Mouse (Mus musculus) heart, embryonic 15.5 days (tissue): ENCODE data around the gene Sall4. TPM values are rescaled to one million over a fixed set of nuclear protein-coding genes. Genes with fewer than 3 reads are reported as not detected.

Experiments
- ATAC-seq: fragments of 200-750 bp; cut with Nextera tagmentation; replicated peaks from 2 replicates; pipeline ENCODE4 v1.8.0; 2017; ENCODE audit warnings: low read depth, moderate TSS enrichment; ENCODE audit not compliant: insufficient number of reproducible peaks, insufficient read depth, low FRiP score
- H3K27ac ChIP-seq: fragments of 300-500 bp; sonication (generic); 2 replicates; pipeline ENCODE4 v1.5.1; 2015; ENCODE audit warnings: mild to moderate bottlenecking, inconsistent platforms
- H3K27me3 ChIP-seq: fragments of 300-500 bp; sonication (generic); 2 replicates; pipeline ENCODE4 v1.6.1; 2015; ENCODE audit warnings: inconsistent platforms
- H3K36me3 ChIP-seq: fragments of 300-500 bp; sonication (generic); 2 replicates; pipeline ENCODE4 v1.6.1; 2015; ENCODE audit warnings: mild to moderate bottlenecking, inconsistent platforms
- H3K4me1 ChIP-seq: fragments of 300-500 bp; sonication (generic); replicated peaks from 2 replicates; pipeline ENCODE4 v1.6.1; 2015; ENCODE audit warnings: inconsistent platforms
- H3K4me2 ChIP-seq: fragments of 300-500 bp; sonication (generic); 2 replicates; pipeline ENCODE4 v1.6.1; 2015; ENCODE audit warnings: inconsistent platforms, mild to moderate bottlenecking, moderate library complexity
- H3K4me3 ChIP-seq: fragments of 300-500 bp; sonication (generic); 2 replicates; pipeline ENCODE4 v1.5.1; 2015; ENCODE audit warnings: mild to moderate bottlenecking, inconsistent platforms
- H3K9ac ChIP-seq: fragments of 300-500 bp; sonication (generic); 2 replicates; pipeline ENCODE4 v1.6.1; 2015; ENCODE audit warnings: mild to moderate bottlenecking, inconsistent platforms
- H3K9me3 ChIP-seq: fragments of 300-500 bp; sonication (generic); replicated peaks from 2 replicates; pipeline ENCODE4 v1.6.1; 2016; ENCODE audit warnings: inconsistent platforms
- WGBS: fragments of 180-500 bp; shearing (Covaris S2); methylation state at CpG from one replicate; pipeline ENCODE4 v1.1.7; 2015; ENCODE audit warnings: mixed read lengths; 5-methylcytosine and 5-hydroxymethylcytosine counted together
- polyA plus RNA-seq: library from polyadenylated mRNA; unstranded; fragments of >200 nt; fragmentation: Nextera tagmentation; extraction: Ambion mirVana; gene quantifications from 2 replicates; pipeline ENCODE4 v1.2.1, GENCODE M21; 2015

Sall4 gene
- polyA plus RNA-seq, 1 experiment from 2014 or later, result 0.87 TPM

GRCm38 (mm10) chr2:168742649-168743048, 25.1 kb downstream of the Sall4 start:
- Histone ChIP-seq H3K4me1 (peaks cover 14% of the 10 kb centered on the region; the same call in 1 of the 2 replicates), H3K27me3 (0 out of 2 replicates have a peak, but pooled peaks cover 5% of the 10 kb centered on the region), H3K9me3 (no peaks in the 10 kb centered on the region), H3K4me2 (peak overlapping the region; percentile 94), H3K4me3 (peak overlapping the region; percentile 72), H3K27ac (no peak overlapping the region), H3K9ac (no peak overlapping the region), H3K36me3 (no peaks in the 10 kb centered on the region)
- WGBS, result 14% methylated on average over 7 of the region's 7 CpGs
- ATAC-seq, result no peak

- Histone ChIP-seq H3K27ac (peak within 1 kb of the TSS; percentile 72), H3K36me3 (no peaks in the 10 kb centered on the region), H3K9ac (peak within 1 kb of the TSS; percentile 83), H3K9me3 (no peaks in the 10 kb centered on the region), H3K27me3 (0 out of 2 replicates have a peak, but pooled peaks cover 5% of the 10 kb centered on the region), H3K4me1 (peaks cover 14% of the 10 kb centered on the region; the same call in 1 of the 2 replicates), H3K4me2 (peak within 1 kb of the TSS; percentile 94), H3K4me3 (peak within 1 kb of the TSS; percentile 72)
- peak; percentile 74 for ATAC-seq
- WGBS, result 6% methylated on average over 29 of the region's 33 CpGs
Observed at GRCm38 (mm10) chr2:168742059-168742627, 25.6 kb downstream of the Sall4 start, which contains the start of gene Atp9a. Gene Atp9a, minus strand, starts transcription at chr2:168742409.

- peak; percentile 73 for ATAC-seq
- H3K27ac ChIP-seq, result peak overlapping the region; percentile 72
- WGBS, result 2% methylated on average over 37 of the region's 108 CpGs
- peaks cover 14% of the 10 kb centered on the region; the same call in 1 of the 2 replicates for H3K4me1 ChIP-seq
- no peaks in the 10 kb centered on the region for H3K36me3 ChIP-seq
- H3K4me2 ChIP-seq, result peak overlapping the region; percentile 94
- no peaks in the 10 kb centered on the region for H3K9me3 ChIP-seq
- H3K4me3 ChIP-seq, result peak overlapping the region; percentile 72
- H3K9ac ChIP-seq, result peak overlapping the region; percentile 83
- H3K27me3 ChIP-seq, result 0 out of 2 replicates have a peak, but pooled peaks cover 5% of the 10 kb centered on the region
Observed at GRCm38 (mm10) chr2:168741273-168742058, 26.3 kb downstream of the Sall4 start.

- 0 out of 2 replicates have a peak, but pooled peaks cover 5% of the 10 kb centered on the region for H3K27me3 ChIP-seq
- WGBS, result 85% methylated on average over 10 of the region's 10 CpGs
- H3K9ac ChIP-seq, result no peak overlapping the region
- H3K9me3 ChIP-seq, result no peaks in the 10 kb centered on the region
- peaks cover 14% of the 10 kb centered on the region; the same call in 1 of the 2 replicates for H3K4me1 ChIP-seq
- peak overlapping the region; percentile 94; the same call in 1 of the 2 replicates for H3K4me2 ChIP-seq
- H3K27ac ChIP-seq, result no peak overlapping the region
- no peak for ATAC-seq
- H3K4me3 ChIP-seq, result peak overlapping the region; percentile 72
- no peaks in the 10 kb centered on the region for H3K36me3 ChIP-seq
Observed at GRCm38 (mm10) chr2:168740496-168740895, 27.2 kb downstream of the Sall4 start.

GRCm38 (mm10) chr2:168738854-168739253, 28.9 kb downstream of the Sall4 start:
- Histone ChIP-seq H3K36me3 (no peaks in the 10 kb centered on the region), H3K27me3 (0 out of 2 replicates have a peak, but pooled peaks cover 3% of the 10 kb centered on the region), H3K27ac (no peak overlapping the region), H3K4me3 (no peak overlapping the region), H3K9ac (no peak overlapping the region), H3K4me2 (no peak overlapping the region), H3K4me1 (peaks cover 18% of the 10 kb centered on the region), H3K9me3 (no peaks in the 10 kb centered on the region)
- no peak for ATAC-seq
- WGBS, result 93% methylated on average over 1 of the region's 1 CpGs

- Histone ChIP-seq H3K36me3 (no peaks in the 10 kb centered on the region), H3K4me3 (no peak overlapping the region), H3K4me1 (peaks cover 19% of the 10 kb centered on the region), H3K9ac (no peak overlapping the region), H3K4me2 (no peak overlapping the region), H3K27me3 (no peaks in the 10 kb centered on the region), H3K27ac (no peak overlapping the region), H3K9me3 (no peaks in the 10 kb centered on the region)
- 86% methylated on average over 10 of the region's 10 CpGs for WGBS
- ATAC-seq, result no peak
Observed at GRCm38 (mm10) chr2:168737878-168738277, 29.9 kb downstream of the Sall4 start.

GRCm38 (mm10) chr2:168734023-168734422, 33.7 kb downstream of the Sall4 start:
- WGBS, result 40% methylated on average over 11 of the region's 11 CpGs
- H3K27me3 ChIP-seq, result no peaks in the 10 kb centered on the region
- H3K36me3 ChIP-seq, result no peaks in the 10 kb centered on the region
- H3K9me3 ChIP-seq, result no peaks in the 10 kb centered on the region
- H3K4me3 ChIP-seq, result no peak overlapping the region
- H3K27ac ChIP-seq, result no peak overlapping the region
- peaks cover 5% of the 10 kb centered on the region; the same call in 1 of the 2 replicates for H3K4me1 ChIP-seq
- H3K4me2 ChIP-seq, result no peak overlapping the region; the same call in 1 of the 2 replicates
- ATAC-seq, result peak; percentile 25; the same call in 1 of the 2 replicates
- no peak overlapping the region for H3K9ac ChIP-seq

GRCm38 (mm10) chr2:168731258-168731657, 36.5 kb downstream of the Sall4 start:
- peaks cover 15% of the 10 kb centered on the region for H3K4me1 ChIP-seq
- H3K9ac ChIP-seq, result no peak overlapping the region
- H3K4me2 ChIP-seq, result no peak overlapping the region
- WGBS, result 73% methylated on average over 8 of the region's 8 CpGs
- no peaks in the 10 kb centered on the region for H3K27me3 ChIP-seq
- no peaks in the 10 kb centered on the region for H3K9me3 ChIP-seq
- no peak overlapping the region for H3K27ac ChIP-seq
- no peak overlapping the region for H3K4me3 ChIP-seq
- no peak for ATAC-seq
- H3K36me3 ChIP-seq, result no peaks in the 10 kb centered on the region

GRCm38 (mm10) chr2:168729736-168730135, 38.0 kb downstream of the Sall4 start:
- WGBS, result 79% methylated on average over 12 of the region's 12 CpGs
- Histone ChIP-seq H3K4me1 (peaks cover 19% of the 10 kb centered on the region), H3K36me3 (no peaks in the 10 kb centered on the region), H3K4me3 (no peak overlapping the region), H3K9me3 (no peaks in the 10 kb centered on the region), H3K27me3 (no peaks in the 10 kb centered on the region), H3K27ac (no peak overlapping the region), H3K4me2 (no peak overlapping the region), H3K9ac (no peak overlapping the region)
- no peak for ATAC-seq

- H3K4me3 ChIP-seq, result no peak overlapping the region
- H3K27me3 ChIP-seq, result no peaks in the 10 kb centered on the region
- 39% methylated on average over 12 of the region's 12 CpGs for WGBS
- H3K4me1 ChIP-seq, result peaks cover 14% of the 10 kb centered on the region
- ATAC-seq, result peak; percentile 20; the same call in 1 of the 2 replicates
- no peaks in the 10 kb centered on the region for H3K9me3 ChIP-seq
- peak overlapping the region; percentile 70 for H3K27ac ChIP-seq
- H3K36me3 ChIP-seq, result no peaks in the 10 kb centered on the region
- H3K9ac ChIP-seq, result no peak overlapping the region
- H3K4me2 ChIP-seq, result peak overlapping the region; percentile 32
Observed at GRCm38 (mm10) chr2:168728045-168728444, 39.7 kb downstream of the Sall4 start.

- Histone ChIP-seq H3K9ac (no peak overlapping the region), H3K36me3 (no peaks in the 10 kb centered on the region), H3K9me3 (no peaks in the 10 kb centered on the region), H3K4me1 (peaks cover 14% of the 10 kb centered on the region), H3K27ac (no peak overlapping the region), H3K4me2 (no peak overlapping the region), H3K27me3 (no peaks in the 10 kb centered on the region), H3K4me3 (no peak overlapping the region)
- ATAC-seq, result peak; percentile 25; the same call in 1 of the 2 replicates
- 31% methylated on average over 6 of the region's 6 CpGs for WGBS
Observed at GRCm38 (mm10) chr2:168726007-168726406, 41.7 kb downstream of the Sall4 start.
